8 mouse cellular contexts compared by ENCODE assay signal in genomic region chr6:55392453-55392852, GRCm38 (mm10). TPM values are rescaled to one million over a fixed set of nuclear protein-coding genes. Genes with fewer than 3 reads are reported as not detected.
DNase-seq lines count a peak whose midpoint lies in the region; ATAC-seq and TF ChIP-seq lines count a peak whose summit lies in the region.

No protein-coding gene starts in this region.

- no peak overlapping the region for H3K9ac ChIP-seq in intestine, postnatal 0 days (ENCODE audit: low read depth, low read length)
- no peak overlapping the region for H3K9ac ChIP-seq in midbrain, embryonic 13.5 days (replicated peaks)

- DNase-seq in frontal cortex, adult 2 months (ENCODE audit: extremely low spot score in 1 of 2, low spot score in 1 of 2), result peak; percentile 40 to 88
- DNase-seq in cerebellum, postnatal 25 days, result peak; percentile 89 to 94
- DNase-seq in gastrocnemius, postnatal 14 days, result peak; percentile 77
- DNase-seq in left cerebral cortex, postnatal 36 days (ENCODE audit: low spot score in 2 of 2), result peak; percentile 51 to 73
- peak; percentile 60 to 84 for DNase-seq in spleen, postnatal 4 days (ENCODE audit: low spot score in 2 of 2)

- no peaks in the 10 kb centered on the region for H3K9me3 ChIP-seq in intestine, postnatal 0 days (ENCODE audit: control insufficient read depth)
- no peaks in the 10 kb centered on the region for H3K9me3 ChIP-seq in midbrain, embryonic 13.5 days

- H3K27ac ChIP-seq in intestine, postnatal 0 days (ENCODE audit: low read depth, low read length), result no peak overlapping the region
- H3K27ac ChIP-seq in midbrain, embryonic 13.5 days, result no peak overlapping the region

- intact Hi-C loops in gastrocnemius, postnatal 14 days (cut with DNase I; ENCODE audit: low total_unique reads), result no loop called here
- intact Hi-C loops in left cerebral cortex, postnatal 36 days (cut with DNase I), result loop anchor here (2.0 kb wide), 1 partner anchor 112 kb away; no protein-coding TSS in a partner anchor

- no peaks in the 10 kb centered on the region for H3K4me1 ChIP-seq in intestine, postnatal 0 days (replicated peaks; ENCODE audit: control insufficient read depth, insufficient read depth, low read length)
- H3K4me1 ChIP-seq in midbrain, embryonic 13.5 days (replicated peaks), result peaks cover 41% of the 10 kb centered on the region

- TF ChIP-seq CTCF in intestine, postnatal 0 days (IDR thresholded peaks at IDR 0.05; ENCODE audit: low read depth), result peak; percentile 90

- 19% methylated on average over 4 of the region's 4 CpGs for WGBS in intestine, postnatal 0 days
- WGBS in midbrain, embryonic 13.5 days, result 15% methylated on average over 4 of the region's 4 CpGs

- no peaks in the 10 kb centered on the region for H3K36me3 ChIP-seq in intestine, postnatal 0 days (ENCODE audit: control insufficient read depth, insufficient read depth)
- no peaks in the 10 kb centered on the region for H3K36me3 ChIP-seq in midbrain, embryonic 13.5 days

- H3K4me2 ChIP-seq in intestine, postnatal 0 days (replicated peaks; ENCODE audit: low read depth), result no peak overlapping the region
- H3K4me2 ChIP-seq in midbrain, embryonic 13.5 days (replicated peaks), result no peak overlapping the region

- H3K27me3 ChIP-seq in intestine, postnatal 0 days (replicated peaks; ENCODE audit: control insufficient read depth, insufficient read depth, low read length), result no peaks in the 10 kb centered on the region; the same call in 1 of the 2 replicates
- H3K27me3 ChIP-seq in midbrain, embryonic 13.5 days, result no peaks in the 10 kb centered on the region

- H3K4me3 ChIP-seq in intestine, postnatal 0 days (ENCODE audit: low read depth, low read length), result no peak overlapping the region
- H3K4me3 ChIP-seq in midbrain, embryonic 13.5 days (replicated peaks), result no peak overlapping the region

- ATAC-seq in frontal cortex, adult (ENCODE audit: low TSS enrichment), result no peak
- no peak for ATAC-seq in intestine, postnatal 0 days
- peak; percentile 31 for ATAC-seq in midbrain, embryonic 13.5 days

RNA-seq across cellular contexts. Expression of gene Ghrhr, which starts 16.4 kb away (rescaled TPM):
- polyA plus RNA-seq in frontal cortex, adult 2 months (2012; rRNA removed), result 0.04 and 0.08 TPM in 2 replicates
- total RNA-seq in gastrocnemius, postnatal 14 days (2021), result not detected
- polyA plus RNA-seq in intestine, postnatal 0 days (2015; fragmentation: Nextera tagmentation; extraction: Ambion mirVana), result 0.17 TPM in 1 of 2 replicates, not detected in the other
- total RNA-seq in left cerebral cortex, postnatal 36 days (2021), result not detected
- polyA plus RNA-seq in midbrain, embryonic 13.5 days (2015; fragmentation: Nextera tagmentation; extraction: Ambion mirVana), result not detected in 2 replicates

RNA-seq across cellular contexts. Expression of gene Aqp1, which starts 56.2 kb away (rescaled TPM):
- 15.1 and 19.6 TPM in 2 replicates for polyA plus RNA-seq in frontal cortex, adult 2 months (2012; rRNA removed)
- 100 to 1,000 TPM; 175 to 307 TPM for total RNA-seq in gastrocnemius, postnatal 14 days (2021)
- polyA plus RNA-seq in intestine, postnatal 0 days (2015; fragmentation: Nextera tagmentation; extraction: Ambion mirVana), result 19.0 and 20.4 TPM in 2 replicates
- total RNA-seq in left cerebral cortex, postnatal 36 days (2021), result under 1 TPM; 0.39 to 0.63 TPM
- polyA plus RNA-seq in midbrain, embryonic 13.5 days (2015; fragmentation: Nextera tagmentation; extraction: Ambion mirVana), result 1.7 and 1.8 TPM in 2 replicates

RNA-seq across cellular contexts. Expression of gene Adcyap1r1, which starts 59.3 kb away (rescaled TPM):
- polyA plus RNA-seq in frontal cortex, adult 2 months (2012; rRNA removed), result 119 and 133 TPM in 2 replicates
- total RNA-seq in gastrocnemius, postnatal 14 days (2021), result 1 to 10 TPM; 2.7 to 4.0 TPM
- 2.6 and 2.7 TPM in 2 replicates for polyA plus RNA-seq in intestine, postnatal 0 days (2015; fragmentation: Nextera tagmentation; extraction: Ambion mirVana)
- total RNA-seq in left cerebral cortex, postnatal 36 days (2021), result 100 to 1,000 TPM; 110 to 124 TPM
- 31.3 and 33.5 TPM in 2 replicates for polyA plus RNA-seq in midbrain, embryonic 13.5 days (2015; fragmentation: Nextera tagmentation; extraction: Ambion mirVana)
